Mouse (Mus musculus): ENCODE measurements at regions not wholly inside any gene's neighbourhood (a gene's known extent, or its start where the extent isn't known, plus 50 kb on each side); places are given as distances from the start of the nearest gene placed in this dataset.

DNA sequence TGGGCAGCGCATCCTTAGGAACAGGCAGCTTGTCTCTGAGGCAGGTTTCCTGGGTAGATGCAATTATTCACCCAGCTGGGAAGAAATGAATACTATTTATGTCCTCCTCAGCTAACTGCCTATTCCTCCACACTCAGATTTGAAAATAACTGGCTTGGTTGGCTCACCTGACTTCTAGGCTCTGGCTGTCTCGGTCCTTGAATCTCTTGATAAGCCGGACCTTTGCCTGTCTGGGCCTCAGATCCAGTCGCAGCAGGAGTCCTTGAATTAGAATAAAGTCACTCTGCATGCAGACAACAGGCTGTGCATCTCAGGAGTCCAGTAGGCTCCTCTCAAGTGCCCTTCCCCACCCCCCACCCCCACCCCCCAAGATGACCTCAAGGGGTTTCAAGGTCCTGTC, 108.7 kb upstream of the Arhgap5 start:
- no peak for DNase-seq

DNA sequence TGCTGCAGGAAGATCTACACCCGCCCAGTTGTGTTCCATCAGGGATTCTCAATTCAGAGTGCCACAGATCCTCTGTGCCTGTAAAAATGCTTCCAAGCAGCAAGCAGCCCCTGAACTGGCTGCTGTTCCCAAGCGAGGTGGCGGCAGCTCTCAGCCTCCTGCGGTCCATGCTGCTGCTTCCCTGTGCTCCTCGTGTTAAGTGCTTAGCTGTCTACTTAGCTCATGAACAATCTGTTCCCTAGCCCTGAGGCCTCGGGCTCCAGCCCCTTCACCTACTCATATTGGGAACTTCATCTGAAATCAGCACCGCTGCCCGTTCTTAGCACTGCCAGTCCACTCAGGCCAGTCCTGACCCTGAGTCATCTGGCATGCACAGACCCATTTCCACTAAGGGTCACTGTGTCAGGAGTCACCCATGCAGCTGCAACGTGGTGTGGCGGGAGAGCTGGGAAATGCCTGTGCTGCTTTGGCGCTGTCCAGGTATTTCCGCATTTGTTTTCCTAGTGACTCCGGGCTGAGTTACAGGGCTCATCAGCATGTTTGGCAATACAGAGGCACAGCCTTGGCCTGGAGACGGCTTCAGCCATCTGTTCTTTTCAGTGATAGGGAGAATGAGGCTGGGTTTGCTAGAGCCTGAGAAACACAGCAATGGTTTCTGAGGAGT, 107.5 kb upstream of the Arhgap5 start:
- no peak; the same call in 1 of the 2 replicates for ATAC-seq (ENCODE audit: low FRiP score, low TSS enrichment)
- H3K27ac ChIP-seq (replicated peaks; ENCODE audit: low read depth, low read length), result no peak overlapping the region
- no peaks in the 10 kb centered on the region for H3K36me3 ChIP-seq (ENCODE audit: control insufficient read depth, insufficient read depth, low read length)
- H3K9me3 ChIP-seq (ENCODE audit: control insufficient read depth, low read length), result no peaks in the 10 kb centered on the region
- H3K27me3 ChIP-seq (ENCODE audit: control insufficient read depth, insufficient read depth, low read length), result no peaks in the 10 kb centered on the region
- 57% methylated on average over 14 of the region's 14 CpGs for WGBS
- H3K9ac ChIP-seq (replicated peaks; ENCODE audit: low read length), result no peak overlapping the region
- no peak overlapping the region for H3K4me3 ChIP-seq (replicated peaks; ENCODE audit: low read depth, low read length)
- peak; percentile 36 for DNase-seq
- H3K4me2 ChIP-seq (ENCODE audit: low read length), result no peak overlapping the region
- H3K4me1 ChIP-seq (ENCODE audit: control insufficient read depth, insufficient read depth, low read length), result peaks cover 22% of the 10 kb centered on the region

More for the DNA sequence above, 108.7 kb upstream of the Arhgap5 start:
- WGBS, result 34% methylated on average over 4 of the region's 4 CpGs
- Histone ChIP-seq H3K9ac (replicated peaks; ENCODE audit: low read length) (no peak overlapping the region), H3K9me3 (ENCODE audit: control insufficient read depth, low read length) (no peaks in the 10 kb centered on the region), H3K4me3 (replicated peaks; ENCODE audit: low read depth, low read length) (no peak overlapping the region), H3K4me2 (ENCODE audit: low read length) (no peak overlapping the region), H3K27ac (replicated peaks; ENCODE audit: low read depth, low read length) (no peak overlapping the region), H3K4me1 (ENCODE audit: control insufficient read depth, insufficient read depth, low read length) (peaks cover 25% of the 10 kb centered on the region), H3K36me3 (ENCODE audit: control insufficient read depth, insufficient read depth, low read length) (no peaks in the 10 kb centered on the region), H3K27me3 (ENCODE audit: control insufficient read depth, insufficient read depth, low read length) (no peaks in the 10 kb centered on the region)
- ATAC-seq (ENCODE audit: low FRiP score, low TSS enrichment), result no peak

DNA sequence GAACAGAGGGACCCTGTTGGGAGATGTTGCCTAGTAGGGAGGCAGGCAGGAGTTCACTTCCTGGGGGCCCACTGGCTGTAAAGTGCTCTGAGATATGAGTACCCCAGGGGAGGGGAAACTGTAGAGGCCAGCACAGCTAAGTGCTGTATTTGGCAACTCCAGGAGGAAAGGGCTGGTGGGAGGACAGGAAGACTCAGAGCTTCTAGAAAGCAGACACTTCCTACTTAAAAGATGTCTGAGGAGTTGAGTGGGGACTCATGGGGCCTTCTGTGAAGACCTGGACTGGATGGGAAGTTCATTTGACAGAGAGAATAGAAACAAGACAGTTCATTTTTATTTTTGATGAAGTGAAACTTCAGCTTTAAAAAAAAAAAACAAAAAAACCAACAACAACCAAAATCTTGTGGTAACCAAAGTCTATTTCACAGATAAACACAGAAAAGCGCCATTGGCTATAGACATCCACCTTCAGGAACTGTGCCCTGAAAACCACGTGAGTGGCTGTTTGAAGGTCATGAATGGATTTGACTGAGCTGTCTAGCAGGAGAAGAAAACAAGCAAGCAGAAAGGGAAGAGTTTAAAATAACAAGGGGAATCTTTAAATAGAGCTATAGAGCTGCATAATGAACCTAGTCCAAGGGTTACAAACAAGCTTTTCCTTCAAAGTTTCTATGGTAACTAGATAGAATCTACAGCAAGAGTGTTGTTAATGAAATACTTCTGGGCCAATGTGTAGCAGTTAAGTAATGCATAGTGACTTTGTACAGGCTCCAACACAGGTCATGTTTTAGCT, 105.9 kb upstream of the Arhgap5 start:
- Histone ChIP-seq H3K9ac (replicated peaks; ENCODE audit: low read length) (no peak overlapping the region), H3K4me1 (ENCODE audit: control insufficient read depth, insufficient read depth, low read length) (peaks cover 22% of the 10 kb centered on the region), H3K4me3 (replicated peaks; ENCODE audit: low read depth, low read length) (no peak overlapping the region), H3K4me2 (ENCODE audit: low read length) (no peak overlapping the region), H3K9me3 (ENCODE audit: control insufficient read depth, low read length) (no peaks in the 10 kb centered on the region), H3K27ac (replicated peaks; ENCODE audit: low read depth, low read length) (no peak overlapping the region), H3K36me3 (ENCODE audit: control insufficient read depth, insufficient read depth, low read length) (no peaks in the 10 kb centered on the region), H3K27me3 (ENCODE audit: control insufficient read depth, insufficient read depth, low read length) (no peaks in the 10 kb centered on the region)
- 57% methylated on average over 2 of the region's 2 CpGs for WGBS
- no peak for DNase-seq
- ATAC-seq (ENCODE audit: low FRiP score, low TSS enrichment), result no peak

DNA sequence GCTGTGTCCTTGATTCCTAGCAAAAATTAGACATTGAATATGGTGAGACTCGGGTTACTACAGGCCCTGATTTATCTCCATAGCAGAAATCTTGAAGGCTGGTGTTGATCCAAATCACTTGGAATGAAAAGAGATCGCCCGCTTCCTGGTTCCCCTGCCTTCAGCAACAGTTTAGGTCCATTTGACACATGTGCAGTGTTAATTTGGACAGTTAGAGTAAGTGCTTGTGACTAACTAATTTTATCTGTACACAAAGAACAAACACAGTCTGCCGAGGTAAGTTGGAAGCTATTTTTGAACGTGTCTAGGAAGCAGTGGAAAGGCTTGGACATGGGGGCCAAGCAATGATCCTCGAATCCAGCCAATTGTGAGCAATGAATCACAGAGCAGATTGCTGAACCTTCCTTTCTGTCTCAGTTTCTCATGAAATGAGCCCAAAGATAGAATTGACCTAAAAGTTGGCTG, 105.2 kb upstream of the Arhgap5 start:
- no peak overlapping the region for H3K4me2 ChIP-seq (ENCODE audit: low read length)
- H3K36me3 ChIP-seq (ENCODE audit: control insufficient read depth, insufficient read depth, low read length), result no peaks in the 10 kb centered on the region
- no peak overlapping the region for H3K9ac ChIP-seq (replicated peaks; ENCODE audit: low read length)
- DNase-seq, result no peak
- H3K4me1 ChIP-seq (ENCODE audit: control insufficient read depth, insufficient read depth, low read length), result peaks cover 22% of the 10 kb centered on the region
- WGBS, result 82% methylated on average over 6 of the region's 6 CpGs
- no peak overlapping the region for H3K4me3 ChIP-seq (replicated peaks; ENCODE audit: low read depth, low read length)
- no peak overlapping the region for H3K27ac ChIP-seq (replicated peaks; ENCODE audit: low read depth, low read length)
- no peaks in the 10 kb centered on the region for H3K9me3 ChIP-seq (ENCODE audit: control insufficient read depth, low read length)
- H3K27me3 ChIP-seq (ENCODE audit: control insufficient read depth, insufficient read depth, low read length), result no peaks in the 10 kb centered on the region
- no peak for ATAC-seq (ENCODE audit: low FRiP score, low TSS enrichment)

DNA sequence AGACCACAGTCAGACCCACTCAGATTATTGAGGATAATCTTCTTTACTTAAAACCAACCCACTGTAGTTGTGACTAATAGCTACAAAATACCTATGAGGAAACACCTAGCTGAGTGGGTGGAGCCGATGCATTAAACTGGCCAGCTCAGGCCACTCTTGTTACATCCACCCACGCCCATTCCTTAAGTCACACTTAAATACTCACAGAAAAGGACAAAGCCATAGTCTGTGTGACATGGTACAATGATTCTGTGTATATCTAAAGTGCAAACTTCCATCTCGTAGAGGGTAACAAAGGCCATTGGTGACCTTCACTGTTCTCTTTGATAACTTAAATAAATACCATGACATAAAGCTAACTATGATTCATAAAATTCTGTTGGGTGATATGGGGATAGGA, 103.7 kb upstream of the Arhgap5 start:
- no peaks in the 10 kb centered on the region for H3K36me3 ChIP-seq (ENCODE audit: control insufficient read depth, insufficient read depth, low read length)
- H3K4me2 ChIP-seq (ENCODE audit: low read length), result no peak overlapping the region
- ATAC-seq (ENCODE audit: low FRiP score, low TSS enrichment) (no peak), DNase-seq (no peak)
- H3K9me3 ChIP-seq (ENCODE audit: control insufficient read depth, low read length), result no peaks in the 10 kb centered on the region
- H3K4me3 ChIP-seq (replicated peaks; ENCODE audit: low read depth, low read length), result no peak overlapping the region
- H3K27me3 ChIP-seq (ENCODE audit: control insufficient read depth, insufficient read depth, low read length), result no peaks in the 10 kb centered on the region
- H3K4me1 ChIP-seq (ENCODE audit: control insufficient read depth, insufficient read depth, low read length), result peaks cover 14% of the 10 kb centered on the region; the same call in 1 of the 2 replicates
- WGBS, result 85% methylated on average over 3 of the region's 3 CpGs
- H3K9ac ChIP-seq (replicated peaks; ENCODE audit: low read length), result no peak overlapping the region
- H3K27ac ChIP-seq (replicated peaks; ENCODE audit: low read depth, low read length), result no peak overlapping the region

DNA sequence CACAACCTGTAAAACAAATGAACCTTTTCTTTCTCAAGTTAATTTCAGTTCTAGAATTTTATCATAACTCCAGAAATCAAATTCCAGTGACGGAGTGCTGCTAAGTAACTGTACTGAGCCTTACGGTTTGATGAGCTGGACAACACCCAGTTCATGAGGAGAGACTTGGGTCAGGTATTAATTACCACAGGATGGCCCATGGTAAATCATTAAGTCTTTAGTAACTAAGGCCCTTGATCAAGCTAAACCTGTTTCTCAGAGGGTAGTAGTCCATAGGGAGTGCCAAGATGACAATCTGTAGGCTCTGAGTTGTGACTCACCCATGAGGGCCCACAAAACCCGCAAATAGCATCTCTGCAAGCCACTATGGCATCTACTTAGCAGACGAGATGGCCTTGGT, 101.1 kb upstream of the Arhgap5 start:
- no peaks in the 10 kb centered on the region for H3K36me3 ChIP-seq (ENCODE audit: control insufficient read depth, insufficient read depth, low read length)
- H3K4me1 ChIP-seq (ENCODE audit: control insufficient read depth, insufficient read depth, low read length), result 0 out of 2 replicates have a peak, but pooled peaks cover 1% of the 10 kb centered on the region
- no peaks in the 10 kb centered on the region for H3K27me3 ChIP-seq (ENCODE audit: control insufficient read depth, insufficient read depth, low read length)
- no peak overlapping the region for H3K9ac ChIP-seq (replicated peaks; ENCODE audit: low read length)
- ATAC-seq (ENCODE audit: low FRiP score, low TSS enrichment) (no peak), DNase-seq (no peak)
- no peak overlapping the region for H3K27ac ChIP-seq (replicated peaks; ENCODE audit: low read depth, low read length)
- no peaks in the 10 kb centered on the region for H3K9me3 ChIP-seq (ENCODE audit: control insufficient read depth, low read length)
- WGBS, result 94% methylated on average over 4 of the region's 4 CpGs
- no peak overlapping the region for H3K4me2 ChIP-seq (ENCODE audit: low read length)
- no peak overlapping the region for H3K4me3 ChIP-seq (replicated peaks; ENCODE audit: low read depth, low read length)

DNA sequence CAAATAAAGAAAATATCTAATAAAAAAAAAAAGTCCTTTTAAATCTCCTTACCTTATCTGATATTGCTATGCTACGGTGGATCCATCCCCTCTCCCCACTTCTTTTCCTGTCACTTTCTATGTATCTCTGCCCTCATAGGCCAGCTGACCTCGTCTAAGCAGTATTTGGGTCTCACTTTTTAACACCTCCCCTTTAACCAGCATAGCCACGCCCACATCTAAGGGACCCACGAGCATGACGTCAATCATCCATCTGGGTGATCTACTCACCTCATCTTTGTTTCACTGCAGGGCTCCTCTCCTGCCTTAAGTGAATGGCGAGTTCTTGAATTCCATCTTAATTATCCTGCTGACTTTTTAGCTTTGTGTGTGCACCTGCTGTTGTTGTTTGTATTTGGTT, 97.4 kb upstream of the Arhgap5 start:
- no peak overlapping the region for H3K9ac ChIP-seq (replicated peaks; ENCODE audit: low read length)
- DNase-seq, result no peak
- H3K4me3 ChIP-seq (replicated peaks; ENCODE audit: low read depth, low read length), result no peak overlapping the region
- no peak overlapping the region for H3K4me2 ChIP-seq (ENCODE audit: low read length)
- no peaks in the 10 kb centered on the region for H3K27me3 ChIP-seq (ENCODE audit: control insufficient read depth, insufficient read depth, low read length)
- ATAC-seq (ENCODE audit: low FRiP score, low TSS enrichment), result no peak
- 80% methylated on average over 6 of the region's 6 CpGs for WGBS
- no peak overlapping the region for H3K27ac ChIP-seq (replicated peaks; ENCODE audit: low read depth, low read length)
- no peaks in the 10 kb centered on the region for H3K4me1 ChIP-seq (ENCODE audit: control insufficient read depth, insufficient read depth, low read length)
- no peaks in the 10 kb centered on the region for H3K36me3 ChIP-seq (ENCODE audit: control insufficient read depth, insufficient read depth, low read length)
- H3K9me3 ChIP-seq (ENCODE audit: control insufficient read depth, low read length), result no peaks in the 10 kb centered on the region

DNA sequence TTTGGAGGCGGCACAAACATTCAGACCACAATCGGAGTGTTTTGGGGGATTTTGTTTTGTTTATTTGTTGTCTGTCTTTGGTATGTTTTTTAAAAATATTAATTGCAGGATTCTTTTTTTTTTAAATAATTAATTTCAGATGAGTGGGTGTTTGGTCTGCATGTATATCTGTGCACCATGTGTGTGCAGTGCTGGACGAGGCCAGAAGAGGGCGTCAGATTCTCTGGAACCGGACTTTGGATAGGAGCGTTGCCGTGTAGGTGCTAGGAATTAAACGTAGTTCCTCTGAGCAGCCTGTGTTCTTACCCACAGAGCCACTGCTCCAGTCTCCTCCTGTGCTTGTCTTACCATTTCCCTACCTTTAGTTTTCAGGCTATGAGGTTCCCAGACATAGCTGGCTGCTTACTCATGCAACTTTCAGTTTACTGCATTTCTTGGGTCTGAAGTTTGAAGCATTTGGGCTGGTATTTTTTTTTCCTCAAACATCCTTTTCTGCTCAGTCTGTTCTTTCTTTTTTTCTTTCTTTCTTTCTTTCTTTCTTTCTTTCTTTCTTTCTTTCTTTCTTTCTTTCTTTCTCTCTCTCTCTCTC, 95.4 kb upstream of the Arhgap5 start:
- ATAC-seq (ENCODE audit: low FRiP score, low TSS enrichment) (no peak), DNase-seq (no peak)
- WGBS, result 87% methylated on average over 8 of the region's 8 CpGs
- Histone ChIP-seq H3K9ac (replicated peaks; ENCODE audit: low read length) (no peak overlapping the region), H3K4me3 (replicated peaks; ENCODE audit: low read depth, low read length) (no peak overlapping the region), H3K27ac (replicated peaks; ENCODE audit: low read depth, low read length) (no peak overlapping the region), H3K4me2 (ENCODE audit: low read length) (no peak overlapping the region), H3K36me3 (ENCODE audit: control insufficient read depth, insufficient read depth, low read length) (no peaks in the 10 kb centered on the region), H3K9me3 (ENCODE audit: control insufficient read depth, low read length) (no peaks in the 10 kb centered on the region), H3K4me1 (ENCODE audit: control insufficient read depth, insufficient read depth, low read length) (0 out of 2 replicates have a peak, but pooled peaks cover 3% of the 10 kb centered on the region), H3K27me3 (ENCODE audit: control insufficient read depth, insufficient read depth, low read length) (no peaks in the 10 kb centered on the region)
